Mouse (Mus musculus) kidney, postnatal 36 days (tissue): ENCODE data around the gene Hapln3.

ENCODE experiments used
- DNase-seq, 2 experiments: peaks; one replicate each; pipeline ENCODE4 v3.0.0; 2021 to 2022; ENCODE audit warnings: mixed read lengths in 2 of 2

Hapln3 gene

GRCm38 (mm10) chr7:79068231-79068630 is 62.6 kb downstream of the Hapln3 start:
- DNase-seq = no peak

GRCm38 (mm10) chr7:79067466-79067865 is 63.4 kb downstream of the Hapln3 start:
- DNase-seq = no peak
